Mouse (Mus musculus): ENCODE measurements around the gene Hnrnpa1. TPM values are rescaled to one million over a fixed set of nuclear protein-coding genes. Genes with fewer than 3 reads are reported as not detected.
A peak's percentile ranks its signal among the peaks of the same experiment; 100 is the strongest.

Gene Hnrnpa1
- total RNA-seq (2021) = 100 to 1,000 TPM; 233 to 247 TPM
- long read RNA-seq, experiment 1, transcript Hnrnpa1-202 (10 exons, 1,737 nt) = major isoform, 51 of 87 reads
- long read RNA-seq, experiment 1, transcript Hnrnpa1-201 (11 exons, 1,918 nt) = minor isoform, 23 of 87 reads
- long read RNA-seq, experiment 1, partial matches to known transcripts = 6 of 87 reads
- long read RNA-seq, experiment 1, other reads (novel, unspliced or antisense) = 5 of 87 reads
- long read RNA-seq, experiment 2, transcript Hnrnpa1-201 (11 exons, 1,918 nt) = minor isoform, 17 of 72 reads
- long read RNA-seq, experiment 2, transcript Hnrnpa1-202 (10 exons, 1,737 nt) = major isoform, 44 of 72 reads
- long read RNA-seq, experiment 2, partial matches to known transcripts = 5 of 72 reads
- long read RNA-seq, experiment 2, other reads (novel, unspliced or antisense) = 4 of 72 reads

DNA sequence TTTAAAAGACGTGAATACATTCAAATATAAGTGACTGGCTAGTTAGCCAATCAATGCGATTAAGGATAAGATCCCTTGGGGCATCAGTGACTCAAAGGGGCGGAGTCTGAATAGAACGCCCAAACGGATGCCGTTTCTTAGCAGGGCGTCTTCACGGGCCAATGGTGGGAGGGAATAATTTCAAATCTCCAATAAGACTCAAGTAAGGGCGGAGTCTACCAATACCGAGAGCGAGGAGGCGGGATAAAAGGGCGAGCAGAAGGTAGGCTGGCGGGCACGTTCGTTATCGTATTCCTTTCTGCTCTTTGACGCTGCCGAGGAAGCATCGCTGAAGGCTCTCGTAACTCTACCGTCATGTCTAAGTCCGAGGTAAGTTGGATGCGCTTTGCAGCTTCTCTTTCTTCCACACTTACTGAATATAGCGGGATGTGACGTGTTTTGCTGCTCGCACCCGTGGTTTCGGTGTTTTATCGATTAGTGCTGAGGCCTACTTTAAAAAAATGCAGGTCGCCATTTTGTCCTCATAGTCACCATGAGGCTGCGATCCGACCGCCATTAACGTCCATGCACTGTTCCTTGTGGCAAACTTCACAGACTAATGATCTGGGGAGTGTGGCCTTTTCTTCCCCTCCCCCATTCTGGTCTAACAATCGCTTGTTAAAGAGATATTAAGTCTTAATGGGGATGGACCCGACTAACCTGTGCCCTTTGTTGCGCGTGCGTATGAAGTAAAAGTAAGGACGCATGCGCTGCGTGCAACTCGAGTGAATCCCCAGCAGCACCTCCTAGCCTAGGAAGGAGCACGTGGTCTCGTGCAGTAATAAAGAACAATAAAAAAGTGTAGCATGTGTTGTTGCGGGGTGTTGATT lies at the start of gene Hnrnpa1:
TSS of gene Hnrnpa1 (plus strand) at position 273 of the 869 bp plus-strand sequence.
- peak; percentile 83 to 92 for DNase-seq (ENCODE audit: extremely low spot score in 1 of 2, low spot score in 2 of 2)
- intact Hi-C loops (cut with DNase I) = loop anchor here (1.0 to 2.0 kb wide), 2 partner anchors 32 to 64 kb away; partner anchors contain the start of gene Copz1
- no peak for TF ChIP-seq CTCF (IDR thresholded peaks at IDR 0.05)
- Histone ChIP-seq H3K27ac (peak within 1 kb of the TSS; percentile 89), H3K4me3 (peak within 1 kb of the TSS; percentile 72)

DNA sequence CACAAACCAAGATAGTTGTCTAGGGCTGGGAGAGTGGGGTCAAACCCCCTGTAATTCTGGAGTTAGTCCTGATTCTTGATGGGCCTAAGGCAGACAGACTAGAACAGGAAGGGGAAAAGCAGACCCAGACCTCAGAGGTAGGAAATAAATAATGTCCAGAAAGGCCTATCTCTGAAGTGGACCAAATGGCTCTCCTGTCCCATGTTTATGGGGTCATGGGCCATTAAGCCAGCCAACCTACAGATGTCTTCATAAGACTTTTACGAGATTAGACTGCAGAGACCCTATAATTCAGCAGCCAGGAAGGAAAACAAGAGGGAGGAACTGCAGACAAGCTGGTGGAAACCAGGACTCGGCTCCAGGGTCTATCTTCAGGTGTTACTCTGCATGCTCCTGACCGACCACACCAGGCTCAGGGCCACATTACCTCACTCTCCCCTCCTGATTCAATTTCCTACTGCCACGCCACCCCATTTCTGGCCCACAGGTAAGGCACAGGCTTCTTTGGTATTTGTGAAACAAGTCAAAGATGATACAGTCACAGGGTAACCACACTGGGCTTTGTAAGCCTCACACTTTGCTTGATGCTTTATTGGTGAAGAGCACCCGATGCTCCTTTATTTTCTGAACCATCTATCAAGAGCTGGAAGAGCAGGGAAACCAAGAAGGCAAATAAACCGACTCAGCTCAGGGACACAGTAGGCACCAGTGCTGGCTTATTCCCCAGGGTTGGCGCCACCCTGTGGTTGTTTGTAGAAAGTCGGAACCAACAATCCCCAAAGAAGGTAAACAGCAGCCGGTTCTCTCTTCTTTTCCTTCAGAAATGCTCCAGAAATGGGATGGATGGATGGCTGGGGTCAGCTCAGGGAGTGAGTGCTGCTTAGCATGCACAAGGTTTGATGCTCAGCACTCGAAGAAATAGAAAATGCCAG lies 49.4 kb upstream of the Hnrnpa1 start:
- DNase-seq (ENCODE audit: extremely low spot score in 1 of 2, low spot score in 2 of 2) = peak in 1 of 2 experiments; percentile 46
- peak; percentile 78 for TF ChIP-seq CTCF (IDR thresholded peaks at IDR 0.05)
- Histone ChIP-seq H3K27ac (no peak overlapping the region), H3K4me3 (no peak overlapping the region)
- intact Hi-C loops (cut with DNase I) = no loop called here

DNA sequence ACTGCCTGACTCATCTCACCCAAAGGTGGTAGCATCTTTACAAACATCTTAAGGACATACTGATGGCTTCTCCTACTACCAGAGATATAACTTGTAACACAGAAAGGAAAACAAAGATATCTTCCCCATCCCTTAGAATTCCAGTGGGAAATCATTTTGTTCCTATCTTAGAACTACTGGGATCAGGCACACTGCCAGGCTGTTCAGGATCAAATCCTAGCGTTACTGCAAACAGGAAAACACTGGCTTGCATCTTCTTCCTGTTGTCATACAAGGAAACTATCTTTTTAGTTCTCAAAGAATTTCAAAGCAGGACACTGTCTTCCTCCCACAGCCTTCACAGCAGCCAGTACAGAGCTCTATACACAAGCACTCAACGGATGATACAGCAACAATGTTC lies 46.6 kb upstream of the Hnrnpa1 start:
- no peak for DNase-seq (ENCODE audit: extremely low spot score in 1 of 2, low spot score in 2 of 2)
- no peak for TF ChIP-seq CTCF (IDR thresholded peaks at IDR 0.05)

DNA sequence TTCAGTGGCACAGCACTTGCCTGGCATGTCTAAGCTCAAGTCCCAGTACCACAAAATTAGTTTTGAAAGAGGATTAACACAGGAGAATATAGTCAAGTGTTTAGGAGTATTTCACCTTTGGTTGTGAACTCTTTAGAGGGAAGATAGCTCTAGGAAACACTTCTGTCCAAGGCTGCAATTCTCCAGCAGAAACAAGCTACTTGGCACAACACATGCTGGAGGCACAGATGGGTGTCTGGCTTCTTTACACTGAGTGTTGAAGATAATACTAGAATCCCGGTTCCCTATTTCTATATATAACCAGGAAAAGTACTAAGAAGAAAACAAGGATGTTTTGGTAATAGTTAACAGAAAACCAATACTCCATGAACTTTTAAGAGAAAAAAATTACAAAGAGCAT lies 43.4 kb upstream of the Hnrnpa1 start:
- no peak for DNase-seq (ENCODE audit: extremely low spot score in 1 of 2, low spot score in 2 of 2)
- Histone ChIP-seq H3K4me3 (no peak overlapping the region), H3K27ac (no peak overlapping the region)
- no peak for TF ChIP-seq CTCF (IDR thresholded peaks at IDR 0.05)
- intact Hi-C loops (cut with DNase I) = no loop called here

More for the DNA sequence above, 46.6 kb upstream of the Hnrnpa1 start:
- intact Hi-C loops (cut with DNase I) = no loop called here
- Histone ChIP-seq H3K4me3 (no peak overlapping the region), H3K27ac (no peak overlapping the region)

DNA sequence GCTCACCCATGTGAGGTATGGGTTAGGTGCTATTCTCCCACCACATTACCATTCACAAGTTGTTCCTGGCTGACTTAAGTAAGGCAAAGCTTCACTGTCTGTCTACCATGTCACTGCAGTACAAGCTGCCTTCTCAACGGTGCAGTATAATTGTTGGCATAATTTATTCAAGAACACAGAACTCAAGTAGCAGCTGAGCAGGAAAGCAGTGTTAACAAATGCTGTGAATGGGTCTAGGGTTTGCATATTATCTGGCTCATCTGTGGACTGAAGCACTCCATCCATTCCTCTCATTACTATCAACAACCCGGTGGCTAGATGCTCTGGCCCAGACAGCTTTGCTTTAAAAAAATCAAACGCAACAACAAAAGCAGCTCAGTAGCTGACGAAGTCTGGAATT lies 42.4 kb upstream of the Hnrnpa1 start:
- TF ChIP-seq CTCF (IDR thresholded peaks at IDR 0.05) = no peak
- H3K27ac ChIP-seq = no peak overlapping the region
- DNase-seq (ENCODE audit: extremely low spot score in 1 of 2, low spot score in 2 of 2) = no peak
- H3K4me3 ChIP-seq = no peak overlapping the region
- intact Hi-C loops (cut with DNase I) = no loop called here

DNA sequence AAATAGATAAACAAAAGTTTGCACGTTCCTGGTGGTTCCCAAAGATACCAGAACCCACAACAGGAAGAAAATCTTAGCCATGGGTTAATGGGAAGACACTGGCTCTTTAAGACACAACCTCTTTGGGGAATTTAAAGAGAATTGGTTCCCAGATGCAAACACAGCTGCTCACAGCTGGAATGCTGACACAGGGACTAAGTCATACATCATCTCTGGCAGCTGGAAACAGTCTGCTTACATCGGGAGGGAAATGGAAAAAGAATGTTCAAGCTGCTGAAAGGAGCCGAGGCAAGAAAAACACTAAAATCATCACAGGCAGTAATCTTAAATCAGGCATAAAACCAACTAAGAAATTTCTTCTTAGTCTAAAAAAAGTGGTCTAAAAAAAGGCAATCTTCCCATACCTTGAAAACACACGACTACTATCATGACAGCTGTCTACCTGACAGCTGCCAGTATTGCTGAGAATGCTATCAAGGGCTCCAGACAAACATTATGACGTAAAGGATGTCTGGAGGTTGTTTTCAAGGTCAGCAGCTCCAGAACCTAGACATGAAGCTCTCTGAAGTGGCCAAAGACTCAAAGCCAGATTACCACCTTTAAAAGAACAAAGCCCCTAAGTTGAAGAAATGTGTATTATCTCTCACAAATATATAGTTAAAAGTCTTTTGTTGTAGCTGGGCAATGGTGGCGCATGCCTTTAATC lies 38.0 kb upstream of the Hnrnpa1 start:
- H3K4me3 ChIP-seq = no peak overlapping the region
- no peak for TF ChIP-seq CTCF (IDR thresholded peaks at IDR 0.05)
- intact Hi-C loops (cut with DNase I) = no loop called here
- peak overlapping the region; percentile 25; the same call in 1 of the 2 replicates for H3K27ac ChIP-seq
- DNase-seq (ENCODE audit: extremely low spot score in 1 of 2, low spot score in 2 of 2) = no peak

DNA sequence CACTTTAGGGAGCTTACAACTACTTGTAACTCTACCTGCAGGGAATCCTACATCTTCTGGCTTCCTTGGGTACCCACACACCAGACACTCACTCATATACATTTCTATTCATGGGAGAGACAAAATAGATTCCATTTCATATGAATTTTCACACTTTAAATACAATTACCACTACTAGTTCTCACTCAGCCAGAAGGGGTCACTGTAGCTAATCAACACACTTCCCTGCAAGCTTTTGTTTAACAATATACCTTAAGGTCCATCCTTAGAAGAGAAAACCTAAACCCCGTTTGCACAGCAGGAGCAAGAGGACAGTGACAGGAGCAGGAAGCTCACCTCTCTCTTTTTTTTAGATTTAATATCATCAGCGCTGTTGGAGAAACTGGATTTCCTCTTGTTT lies 35.1 kb upstream of the Hnrnpa1 start:
- Histone ChIP-seq H3K27ac (no peak overlapping the region), H3K4me3 (no peak overlapping the region)
- peak; percentile 52 for TF ChIP-seq CTCF (IDR thresholded peaks at IDR 0.05)
- DNase-seq (ENCODE audit: extremely low spot score in 1 of 2, low spot score in 2 of 2) = no peak
- intact Hi-C loops (cut with DNase I) = no loop called here

DNA sequence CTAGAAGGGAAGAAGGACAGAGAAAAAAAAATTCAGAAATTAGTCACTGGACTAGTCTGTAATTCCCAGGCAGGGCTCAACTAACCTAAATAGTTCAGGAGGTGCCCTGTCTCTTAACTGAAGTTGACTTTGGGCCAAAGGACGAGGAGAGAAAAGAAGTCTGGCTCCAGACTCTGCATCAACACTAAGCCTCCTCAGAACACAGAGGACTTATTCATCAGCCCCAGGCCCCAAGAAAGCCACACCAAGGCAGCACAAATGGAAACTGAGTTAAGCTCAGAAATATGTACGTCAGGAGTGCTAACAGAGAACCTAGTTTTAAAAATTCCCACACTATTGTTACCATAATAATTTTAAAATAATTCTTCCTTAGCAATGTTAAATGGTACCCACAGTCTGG lies 26.1 kb upstream of the Hnrnpa1 start:
- DNase-seq (ENCODE audit: extremely low spot score in 1 of 2, low spot score in 2 of 2) = no peak
- no peak for TF ChIP-seq CTCF (IDR thresholded peaks at IDR 0.05)
- intact Hi-C loops (cut with DNase I) = loop anchor here (2.0 kb wide), 1 partner anchor 25 kb away; the partner anchor contains the start of gene Cbx5

DNA sequence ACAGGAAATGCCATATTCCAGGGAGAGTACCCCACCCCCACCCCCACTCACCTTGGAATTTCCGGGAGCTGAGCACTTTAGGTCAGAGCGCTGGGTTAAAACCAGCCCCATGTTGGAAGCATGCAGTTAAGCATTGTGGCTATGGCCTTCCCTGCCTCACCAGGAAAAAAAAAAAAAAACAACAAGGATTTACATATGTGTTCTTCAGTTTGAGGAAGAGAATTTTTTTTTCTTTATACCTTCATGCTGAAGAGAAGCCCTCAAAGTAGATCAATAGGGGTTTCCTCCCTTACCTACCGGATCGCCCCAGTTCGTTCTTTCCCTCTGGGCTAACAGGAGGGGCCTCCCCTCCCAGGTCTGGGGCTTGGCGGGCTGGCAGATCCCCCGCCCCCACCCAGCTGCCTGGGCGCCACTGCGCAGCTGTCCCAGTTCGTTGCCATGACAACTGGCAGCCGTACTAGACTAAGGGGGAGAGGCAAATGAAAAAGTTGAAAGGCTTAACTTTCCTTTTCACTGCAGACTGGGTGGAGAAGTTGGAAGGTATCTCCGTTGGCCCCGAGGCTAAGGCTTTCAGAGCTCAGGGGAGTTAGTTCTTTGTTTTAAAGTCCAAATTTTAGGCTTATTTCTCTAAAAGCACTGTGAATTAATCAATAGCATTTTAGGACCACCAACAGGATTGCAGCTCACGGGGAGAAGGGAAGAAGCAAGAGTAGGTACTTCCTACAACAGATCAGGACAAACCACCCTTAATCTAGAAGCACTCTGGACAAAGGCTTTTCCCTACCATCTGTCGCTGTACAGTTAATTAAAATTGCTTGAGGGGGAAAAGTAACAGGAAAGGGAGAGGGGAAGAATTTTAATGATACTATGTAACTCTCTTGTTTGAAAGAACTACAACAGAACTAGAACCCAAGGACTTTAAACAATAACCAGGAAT lies 25.0 kb upstream of the Hnrnpa1 start:
- Histone ChIP-seq H3K27ac (peak overlapping the region; percentile 85), H3K4me3 (peak overlapping the region; percentile 53)
- intact Hi-C loops (cut with DNase I) = loop anchor here (2.0 kb wide), 1 partner anchor 24 kb away; the partner anchor contains the start of gene Cbx5
- no peak for TF ChIP-seq CTCF (IDR thresholded peaks at IDR 0.05)
- DNase-seq (ENCODE audit: extremely low spot score in 1 of 2, low spot score in 2 of 2) = peak; percentile 89

More for the DNA sequence above, 26.1 kb upstream of the Hnrnpa1 start:
- Histone ChIP-seq H3K27ac (peak overlapping the region; percentile 85; the same call in 1 of the 2 replicates), H3K4me3 (peak overlapping the region; percentile 53)

All from left cerebral cortex, adult 2 months (tissue).